Mouse (Mus musculus) embryo, embryonic 10 days (tissue): Measurements from ENCODE around the gene Slc16a2.

Source experiments
- DNase-seq: peaks from one replicate; pipeline ENCODE4 v3.0.0-alpha.2; 2015; ENCODE audit warnings: low spot score

The Slc16a2 gene

GRCm38 (mm10) chrX:103652048-103652447 lies 169.7 kb downstream of the Slc16a2 start:
- DNase-seq, result no peak
